Mouse (Mus musculus) NIH3T3 (cell line): Measurements from ENCODE around the gene Pemt.

ENCODE experiments used
- DNase-seq: peaks from one replicate; pipeline ENCODE4 v3.0.0-alpha.2; 2012; ENCODE audit warnings: low read depth

The Pemt gene

DNA sequence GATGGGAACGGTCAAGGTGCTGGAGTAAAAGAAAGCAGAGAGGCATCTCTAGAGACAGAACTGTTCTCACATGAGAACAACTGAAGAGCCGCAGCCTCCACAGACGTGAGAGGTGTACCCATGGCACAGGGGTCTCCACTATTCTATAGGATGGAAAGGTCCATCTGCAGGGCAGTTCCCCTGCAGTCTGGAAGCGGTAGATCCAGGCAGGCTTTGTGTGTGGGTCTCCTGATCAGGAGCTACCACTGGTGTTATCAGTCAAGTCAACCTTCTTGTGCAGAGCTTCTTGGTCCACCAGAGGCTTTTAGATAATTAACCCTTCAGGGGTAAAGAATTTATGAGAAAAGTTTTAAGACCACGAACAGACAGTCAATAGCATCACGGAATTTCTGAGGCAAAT is 10.2 kb upstream of the Pemt start:
- DNase-seq, result no peak

DNA sequence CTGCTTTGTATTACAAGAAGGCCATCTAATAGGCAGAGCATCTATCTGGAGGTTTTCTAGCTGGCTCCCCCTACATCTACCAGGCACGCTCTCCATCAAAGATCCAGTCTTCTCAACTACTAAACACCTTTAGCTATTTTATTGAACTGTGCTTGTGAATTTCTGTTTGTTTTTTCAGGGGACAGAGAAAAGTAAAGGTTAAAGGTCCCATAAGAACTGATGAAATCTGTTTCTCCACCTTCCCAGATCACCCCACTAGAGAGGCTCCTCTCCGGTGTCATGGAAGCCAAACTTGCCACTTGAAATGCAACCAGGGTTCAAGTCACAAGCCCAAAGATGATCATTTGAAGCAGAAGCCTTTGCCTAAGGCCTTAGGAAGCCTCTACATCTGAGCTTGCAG is 2.6 kb upstream of the Pemt start:
- no peak for DNase-seq

DNA sequence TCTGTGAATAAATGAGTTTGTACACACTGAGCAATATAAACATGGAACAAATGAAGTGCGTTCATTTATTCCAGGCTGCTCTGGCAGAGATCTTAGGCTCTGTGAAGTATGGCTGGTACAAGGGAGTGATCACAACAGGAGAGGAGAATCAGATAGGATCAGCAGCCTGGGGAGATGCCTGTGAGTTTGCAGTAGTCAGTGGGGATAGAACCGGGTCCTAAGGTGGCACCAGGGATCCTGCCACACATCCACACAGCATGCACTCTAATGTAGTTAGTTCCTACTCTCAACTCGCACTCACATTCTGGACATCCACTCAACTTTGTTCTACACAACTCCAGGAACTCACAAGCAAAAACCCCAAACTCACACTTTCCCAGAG is 622 bp downstream of the Pemt start:
- DNase-seq, result no peak

DNA sequence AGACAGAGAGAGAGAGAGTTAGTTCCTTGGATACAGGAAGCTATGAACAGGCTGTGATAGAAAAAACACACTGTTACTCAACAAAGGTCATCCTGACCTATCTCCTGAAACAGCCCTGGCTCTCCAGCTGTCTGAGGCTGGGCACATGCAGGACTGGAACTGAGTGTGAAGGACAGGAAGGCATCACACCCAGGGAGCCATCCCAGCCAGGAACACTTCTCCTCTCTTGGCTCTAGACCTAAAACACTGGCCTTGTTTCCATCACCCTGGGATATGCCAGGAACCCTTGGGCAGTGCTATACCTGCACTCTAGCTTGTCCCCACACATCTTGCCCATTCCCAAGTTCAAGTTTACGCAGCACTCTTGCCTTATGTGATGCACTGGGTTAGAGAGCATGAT is 1.5 kb downstream of the Pemt start:
- DNase-seq, result no peak

DNA sequence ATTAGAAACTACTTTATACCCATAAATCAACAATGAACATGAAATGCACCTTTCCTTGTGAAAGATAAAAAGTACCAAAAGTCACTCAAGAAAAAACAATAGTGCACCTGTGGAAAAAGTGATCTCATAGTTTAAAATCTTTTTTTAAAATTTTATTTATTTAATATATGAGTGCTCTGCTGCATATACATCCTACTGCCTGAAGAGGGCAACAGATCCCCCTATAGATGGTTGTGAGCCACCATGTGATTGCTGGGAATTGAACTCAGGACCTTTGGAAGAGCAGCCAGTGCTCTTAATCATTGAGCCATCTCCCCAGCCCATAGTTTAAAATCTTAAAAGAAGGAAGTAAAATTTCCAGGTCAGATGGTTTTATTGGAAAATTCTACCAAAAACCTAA is 4.0 kb downstream of the Pemt start:
- no peak for DNase-seq

DNA sequence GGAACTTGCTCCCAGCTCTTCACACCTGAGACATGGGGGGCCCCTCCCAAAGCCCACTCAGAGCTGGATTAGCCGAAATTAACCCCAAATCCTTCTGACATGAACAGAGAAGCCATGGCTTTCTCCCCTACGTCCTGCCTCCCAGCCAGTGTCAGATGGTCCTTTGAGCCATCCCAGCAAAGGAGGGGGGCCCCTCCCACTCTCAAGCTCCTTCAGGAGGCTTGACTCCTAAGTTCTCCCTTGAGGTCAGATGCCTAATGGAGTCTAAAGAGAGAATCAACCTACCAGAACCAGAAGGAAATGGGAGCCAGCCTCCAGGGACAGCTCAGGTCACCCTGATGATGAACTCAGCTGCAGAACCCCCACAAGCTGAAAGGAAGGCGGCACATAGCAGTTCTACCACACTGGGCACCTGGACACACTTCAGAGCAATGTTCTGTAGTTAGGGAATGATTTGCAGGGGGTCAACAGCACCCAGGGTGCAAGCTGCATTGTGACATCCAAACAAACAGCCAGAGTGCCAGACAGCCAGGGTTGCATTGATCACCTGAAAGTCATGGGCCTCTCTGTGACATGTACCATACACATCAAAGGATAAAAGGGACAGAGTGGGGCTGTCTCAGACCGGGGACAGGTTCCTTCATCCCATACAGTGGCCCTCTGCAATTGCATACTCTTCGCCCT is 9.6 kb downstream of the Pemt start:
- DNase-seq, result no peak

DNA sequence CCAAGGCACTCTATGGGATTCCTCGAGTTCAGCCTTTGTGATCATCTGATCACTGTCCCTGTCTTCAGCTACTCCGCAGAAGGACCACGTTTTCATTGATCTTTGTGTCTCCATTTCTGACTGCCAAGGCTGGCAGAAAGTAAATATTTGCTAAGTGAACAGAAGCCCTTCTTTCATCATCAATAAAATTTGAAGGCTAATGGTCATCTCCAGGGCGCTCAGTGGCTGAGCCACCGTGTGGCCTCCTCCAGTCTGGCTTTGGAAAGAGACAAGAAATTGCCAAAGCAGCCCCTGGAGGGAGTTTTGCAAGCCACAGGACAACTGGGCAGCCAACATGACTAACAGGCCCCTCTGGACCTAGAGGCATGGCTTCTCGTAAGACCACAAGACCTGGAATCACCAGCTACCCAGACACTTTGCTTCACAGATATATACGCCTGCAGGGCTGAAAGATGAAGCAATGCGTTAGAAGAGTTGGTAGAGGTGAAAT is 11.3 kb downstream of the Pemt start:
- DNase-seq, result peak; percentile 12

DNA sequence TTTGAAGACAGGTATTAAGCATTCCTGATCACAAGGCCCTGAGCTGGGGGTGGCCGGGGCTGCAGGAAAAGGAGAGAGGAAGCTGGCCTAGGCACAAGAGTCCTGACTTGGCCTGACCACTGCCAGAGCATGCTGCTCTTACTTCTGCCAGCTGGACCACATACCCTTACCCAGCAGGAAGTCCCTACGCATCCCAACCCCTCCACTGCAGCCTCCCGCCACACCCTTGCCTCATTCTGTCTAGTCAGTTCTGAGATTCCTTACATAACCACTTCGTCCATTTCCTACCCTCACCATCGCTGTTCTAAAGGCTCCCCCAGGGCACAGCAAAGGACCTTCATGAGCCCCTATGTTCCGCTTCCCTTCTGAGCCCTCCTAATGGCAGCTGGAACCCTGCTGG is 12.0 kb downstream of the Pemt start:
- no peak for DNase-seq

DNA sequence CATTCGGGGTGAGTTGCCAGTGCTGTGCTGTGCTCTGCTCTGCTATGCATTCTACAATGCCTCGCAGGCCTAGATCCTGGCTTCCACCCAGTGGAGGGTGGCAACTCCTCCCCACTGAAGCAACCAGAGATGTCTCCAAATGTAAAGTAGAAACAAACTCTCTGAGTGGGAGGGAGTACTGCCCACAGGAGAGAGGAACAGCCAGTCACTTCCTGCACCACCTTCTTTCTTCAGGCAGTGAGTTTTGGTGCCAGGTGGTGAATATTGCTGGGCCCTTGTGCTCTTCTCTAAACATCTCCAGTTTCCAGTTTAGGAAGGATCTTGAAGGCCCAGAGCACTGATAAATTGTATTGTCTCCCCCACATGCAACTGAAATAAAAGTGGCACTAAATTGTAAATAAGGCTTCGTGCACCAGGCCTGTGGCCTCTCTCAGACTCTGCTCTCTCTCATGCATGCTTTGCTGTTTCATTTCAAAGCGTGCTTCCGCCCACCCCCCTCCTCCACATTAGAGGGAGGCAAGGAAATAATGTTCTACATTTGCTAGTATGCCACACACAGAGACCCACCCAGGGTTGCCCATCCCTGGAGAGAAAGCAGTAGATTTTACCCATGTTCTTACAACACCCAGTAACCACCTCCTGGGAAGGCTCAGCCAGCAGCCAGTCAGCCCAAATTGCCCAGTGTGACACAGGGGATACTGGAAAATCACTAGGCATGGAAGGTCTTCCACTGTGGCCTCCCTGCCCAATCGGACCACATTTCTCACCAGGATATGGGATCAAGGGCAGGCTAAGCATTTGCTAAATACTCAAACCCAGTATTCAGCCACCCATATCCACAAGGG is 13.5 kb downstream of the Pemt start:
- DNase-seq, result no peak

DNA sequence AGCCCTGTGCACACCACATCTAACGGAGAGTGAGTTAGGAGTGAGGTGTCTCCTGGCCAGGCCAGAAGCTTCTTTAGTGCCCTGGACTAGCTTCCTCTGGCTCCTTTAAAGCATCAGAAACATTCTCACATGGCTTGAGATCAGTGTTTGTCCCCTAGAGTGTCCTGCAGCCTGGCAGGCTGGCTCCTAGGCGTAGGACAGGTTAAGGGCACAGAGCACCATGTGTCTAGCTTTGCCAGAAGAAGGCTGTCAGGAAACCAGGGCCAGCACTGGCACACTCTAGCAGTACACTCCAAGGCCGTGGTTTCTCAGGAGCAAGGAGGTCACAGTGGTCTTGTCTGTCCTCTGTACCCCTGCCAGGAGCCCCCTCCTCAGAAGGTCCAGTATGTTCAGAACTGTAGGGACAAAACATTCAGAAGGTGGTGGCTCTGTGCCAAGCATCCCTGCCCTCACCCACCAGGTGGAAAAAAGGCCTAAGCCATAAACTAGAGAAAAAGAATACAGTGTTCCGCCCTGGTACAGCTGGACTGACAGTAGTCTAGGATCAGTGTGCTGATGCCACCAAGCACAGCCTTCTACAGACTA is 15.4 kb downstream of the Pemt start:
- DNase-seq, result no peak

DNA sequence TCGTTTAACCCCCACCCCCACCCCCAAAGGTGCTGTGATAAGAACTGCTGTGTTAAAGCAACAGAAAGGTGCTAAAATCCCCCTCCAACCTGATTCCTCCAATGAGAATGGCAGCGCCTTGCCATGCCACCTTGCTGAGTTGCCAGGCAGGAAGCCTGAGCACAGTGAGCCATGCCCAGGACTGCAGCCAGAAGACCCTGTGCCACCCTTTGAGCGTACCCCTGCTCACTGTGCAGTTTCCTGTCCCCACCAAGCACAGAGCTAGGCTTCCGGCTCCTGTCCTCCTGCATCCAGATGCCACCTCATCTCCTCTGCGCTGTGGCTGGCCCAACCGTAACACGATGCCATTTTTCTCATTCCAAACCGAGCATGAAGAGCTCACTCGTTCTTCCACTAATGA is 16.3 kb downstream of the Pemt start:
- DNase-seq, result no peak

DNA sequence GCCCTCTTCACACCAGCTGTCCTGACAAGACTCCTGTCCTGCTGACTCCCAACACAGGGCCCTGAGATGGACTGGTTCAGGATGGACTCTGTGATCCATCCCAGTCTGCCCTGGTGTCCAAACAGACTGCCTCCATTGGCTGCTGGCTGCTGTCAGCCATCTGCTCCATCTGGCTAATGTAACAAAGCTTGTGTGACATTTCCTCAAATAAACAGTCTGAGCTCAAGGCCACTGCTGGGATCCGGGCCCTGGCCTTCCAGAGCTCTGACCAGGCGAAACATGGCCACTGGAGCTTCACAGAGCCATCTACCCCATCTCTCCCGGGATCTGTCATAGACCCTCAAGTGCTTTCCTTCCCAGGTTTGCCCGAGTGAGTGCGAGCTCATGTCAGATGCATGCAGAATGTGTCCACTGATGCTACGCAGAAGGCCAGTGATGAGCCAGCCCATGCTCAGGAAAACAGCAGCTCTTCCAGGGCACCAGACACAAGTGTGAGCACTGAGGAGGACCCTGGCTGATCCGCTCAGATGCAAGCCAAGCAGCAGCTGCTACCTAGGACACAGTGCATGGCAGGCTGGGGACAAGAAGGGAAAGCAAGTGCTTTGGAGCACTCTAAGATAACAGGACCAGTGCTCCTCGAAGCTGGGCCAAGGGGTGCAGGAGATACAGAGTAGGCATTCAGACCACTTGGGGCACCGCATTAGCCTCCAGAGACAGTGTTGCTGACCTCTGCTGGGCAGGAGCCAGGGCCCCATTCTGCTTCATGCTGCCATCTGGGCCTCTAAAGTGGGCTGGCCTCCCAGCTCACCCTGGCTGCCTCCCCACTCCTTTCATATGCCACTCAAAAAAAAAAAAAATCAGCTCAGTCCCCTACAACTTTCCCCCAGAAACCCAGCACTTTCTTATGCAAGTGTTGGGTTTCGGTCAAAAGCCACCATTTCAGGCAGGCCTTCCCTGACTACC is 18.1 kb downstream of the Pemt start:
- no peak for DNase-seq

DNA sequence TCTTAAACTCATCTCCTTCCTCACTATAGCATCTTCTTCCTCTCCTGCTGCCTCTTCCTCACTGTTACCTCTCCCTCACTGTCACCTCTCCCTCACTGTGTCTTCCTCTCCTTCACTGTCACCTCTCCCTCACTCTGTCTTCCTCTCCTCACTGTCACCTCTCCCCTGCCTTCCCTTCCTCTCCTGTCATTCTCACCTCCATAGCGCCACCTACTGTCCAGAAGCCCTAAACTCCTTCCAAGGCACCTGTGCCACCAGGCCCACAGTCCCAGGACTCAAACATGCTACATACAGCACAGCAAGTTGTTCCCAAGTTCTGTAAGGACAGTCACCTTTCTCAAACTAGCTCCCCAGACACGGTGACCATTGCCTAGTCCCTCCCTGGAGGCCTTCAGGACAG is 19.0 kb downstream of the Pemt start:
- DNase-seq, result peak; percentile 83

DNA sequence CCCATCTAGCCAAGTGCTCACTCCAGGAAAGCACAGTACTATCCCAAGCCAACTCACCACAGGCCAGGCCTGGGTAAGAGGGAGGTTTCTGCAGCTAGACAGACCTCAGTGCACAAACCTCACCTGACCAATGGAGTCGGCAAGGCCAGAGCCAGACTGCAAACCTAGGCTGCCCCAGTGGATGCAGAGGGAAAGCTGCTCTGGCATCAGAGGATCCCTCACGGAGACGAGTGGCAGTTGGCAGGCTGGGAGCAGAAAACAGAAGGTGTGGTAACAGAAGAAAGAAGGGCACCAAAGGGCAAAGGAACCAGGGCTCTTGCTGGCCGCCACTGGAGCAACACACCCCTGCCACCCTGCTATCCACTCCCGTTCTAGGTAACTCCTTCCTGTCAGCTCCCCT is 20.1 kb downstream of the Pemt start:
- no peak for DNase-seq

DNA sequence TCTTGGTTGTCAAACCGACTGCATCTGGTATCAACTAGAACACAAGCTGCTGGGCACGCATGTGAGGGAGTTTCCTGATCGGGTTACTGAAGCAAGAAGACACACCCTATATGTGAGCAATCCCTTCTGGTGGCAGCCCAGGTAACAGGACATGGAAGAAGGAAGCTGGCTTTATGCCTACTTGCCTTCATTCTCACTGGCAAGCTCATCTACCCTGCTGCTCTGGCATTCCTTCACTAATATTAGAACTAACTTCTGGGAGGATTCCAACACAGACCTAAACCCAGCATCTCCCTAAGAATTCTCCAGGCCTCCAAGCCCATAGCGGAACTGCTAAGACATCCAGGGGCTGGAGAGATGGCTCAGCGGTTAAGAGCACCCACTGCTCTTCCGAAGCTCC is 25.1 kb downstream of the Pemt start:
- no peak for DNase-seq

DNA sequence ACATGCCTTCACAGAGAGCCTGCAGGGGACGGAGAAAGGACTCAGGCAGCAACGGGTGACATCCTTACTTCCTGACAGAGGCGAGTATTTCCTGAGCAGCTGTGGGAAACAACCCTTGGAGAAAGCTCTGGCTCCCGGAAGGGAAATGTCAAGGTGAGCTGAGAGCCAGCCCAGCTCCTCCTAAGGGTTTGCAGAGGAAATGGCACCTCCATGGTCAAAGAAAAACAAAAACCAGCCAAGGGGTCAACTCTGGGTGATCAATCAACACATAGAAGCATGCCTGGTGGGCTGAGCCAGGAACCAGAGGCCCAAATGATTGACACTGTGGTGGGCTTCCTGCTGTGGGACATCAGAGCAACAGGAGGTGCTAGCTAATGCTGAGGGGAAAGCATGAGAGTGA is 29.6 kb downstream of the Pemt start:
- no peak for DNase-seq

DNA sequence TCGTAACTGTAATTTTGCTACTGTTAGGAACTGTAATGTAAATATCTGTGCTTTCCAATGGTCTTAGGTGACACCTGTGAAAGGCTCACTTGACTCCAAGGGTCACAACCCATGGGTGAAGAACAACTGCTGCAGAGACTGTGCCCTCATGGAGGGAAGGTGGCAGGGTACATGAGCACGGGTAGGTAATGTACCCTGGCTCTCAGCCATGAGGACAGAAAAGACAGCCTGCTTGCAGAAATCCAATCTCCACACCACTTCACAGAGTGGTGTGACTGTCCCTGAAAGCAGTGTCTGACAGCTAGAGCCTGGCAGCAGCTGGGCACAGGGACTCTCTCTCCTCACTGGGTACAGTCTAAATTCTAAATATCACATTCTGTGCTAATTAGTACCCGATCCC is 34.8 kb downstream of the Pemt start:
- no peak for DNase-seq

DNA sequence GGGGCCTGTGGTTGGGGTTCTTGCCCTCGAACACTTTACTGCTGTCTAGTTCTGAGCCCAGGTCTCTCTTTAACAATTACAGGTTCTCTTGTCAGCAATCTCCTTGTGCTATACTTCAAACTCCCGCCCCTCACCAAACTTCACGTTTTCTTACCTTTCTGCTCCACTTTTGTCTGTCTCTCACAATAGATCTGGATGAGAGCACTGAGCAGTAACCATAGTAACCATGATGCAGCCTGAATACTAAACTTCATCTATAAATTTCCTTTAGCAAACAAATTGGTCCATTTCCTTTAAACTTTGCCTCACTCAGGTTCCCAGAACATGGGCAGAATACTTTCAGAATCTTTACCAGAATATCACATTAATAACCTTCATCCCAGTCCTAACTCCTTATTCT is 36.8 kb downstream of the Pemt start:
- DNase-seq, result no peak

DNA sequence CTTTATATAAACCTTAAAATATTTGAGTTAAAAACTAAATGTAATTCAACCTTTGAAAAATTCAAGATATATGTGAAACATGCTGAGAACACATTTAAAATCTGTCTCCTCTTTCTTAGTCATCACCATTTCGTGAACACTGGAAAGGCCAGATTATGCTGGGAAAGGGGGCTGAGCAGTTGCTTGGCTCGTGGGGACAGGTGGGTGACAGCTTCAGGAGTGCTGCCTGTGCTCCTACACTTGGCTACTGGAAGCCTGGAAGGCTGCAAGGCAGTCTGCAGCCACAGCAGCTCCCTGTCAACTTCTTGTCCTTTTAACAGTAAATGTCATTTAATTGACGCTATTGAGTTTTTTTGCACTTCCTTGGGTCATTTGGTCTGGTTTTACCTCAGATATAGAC is 40.4 kb downstream of the Pemt start:
- DNase-seq, result no peak

DNA sequence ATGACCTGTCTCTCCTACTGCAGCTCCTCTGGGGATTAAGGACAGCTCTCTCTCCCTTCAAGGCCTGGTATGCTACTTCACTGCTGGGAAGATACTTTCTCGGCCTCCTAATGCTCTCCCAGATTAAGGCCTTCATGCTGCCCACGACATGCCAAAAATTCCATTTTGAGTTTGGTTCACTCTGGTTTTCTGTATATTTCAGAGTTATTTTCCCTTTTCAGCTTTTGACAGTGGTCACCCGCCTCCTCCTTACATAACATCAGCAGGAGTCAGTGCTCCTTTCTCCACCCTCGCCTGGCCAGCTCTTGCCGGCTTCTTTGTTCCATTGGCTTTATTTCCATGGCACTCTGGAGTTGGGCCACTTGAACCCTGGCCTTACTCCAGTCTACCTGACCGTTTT is 41.6 kb downstream of the Pemt start:
- DNase-seq, result no peak

DNA sequence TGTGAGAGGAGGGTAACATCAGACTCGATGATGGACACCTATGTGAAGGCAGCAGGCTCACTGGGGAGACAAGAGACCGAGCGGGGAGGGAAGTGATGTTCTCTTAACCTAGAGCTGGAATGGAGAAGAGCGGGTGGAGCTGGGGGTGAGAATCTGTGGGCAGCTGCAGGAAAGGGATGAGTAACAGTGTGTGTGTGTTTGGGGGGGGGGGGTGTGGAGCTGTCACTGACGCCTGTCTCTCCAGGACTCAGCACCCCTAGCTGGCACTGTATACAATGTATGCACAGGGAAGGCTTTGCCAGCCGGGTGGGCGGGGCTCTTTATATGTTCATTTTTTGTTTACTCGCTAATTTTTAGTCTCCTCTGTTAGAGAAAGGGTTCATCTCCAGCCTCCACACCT is 42.5 kb downstream of the Pemt start:
- DNase-seq, result no peak
